Mouse (Mus musculus) stomach, embryonic 14.5 days (tissue): ENCODE results near the gene Fam47e. TPM values are rescaled to one million over a fixed set of nuclear protein-coding genes. Genes with fewer than 3 reads are reported as not detected.

Source experiments
- ATAC-seq: fragments of 200-750 bp; cut with Nextera tagmentation; 2 replicates; pipeline ENCODE4 v1.8.0; 2017; ENCODE audit warnings: low read depth, moderate TSS enrichment; ENCODE audit not compliant: insufficient number of reproducible peaks, insufficient read depth, low FRiP score
- H3K27ac ChIP-seq: fragments of 300-500 bp; sonication (generic); 2 replicates; pipeline ENCODE4 v1.5.1; 2014; ENCODE audit warnings: mild to moderate bottlenecking, low read length, moderate library complexity, mixed read lengths
- H3K27me3 ChIP-seq: fragments of 300-500 bp; sonication (generic); 2 replicates; pipeline ENCODE4 v1.6.1; 2014; ENCODE audit warnings: low read length, control low read depth, mixed read lengths; ENCODE audit not compliant: control insufficient read depth, insufficient read depth
- H3K36me3 ChIP-seq: fragments of 300-500 bp; sonication (generic); 2 replicates; pipeline ENCODE4 v1.6.1; 2014; ENCODE audit warnings: mild to moderate bottlenecking, control low read depth, low read length, moderate library complexity, mixed read lengths; ENCODE audit not compliant: control insufficient read depth, insufficient read depth
- H3K4me1 ChIP-seq: fragments of 300-500 bp; sonication (generic); 2 replicates; pipeline ENCODE4 v1.6.1; 2014; ENCODE audit warnings: low read length, control low read depth, mixed read lengths; ENCODE audit not compliant: control insufficient read depth, insufficient read depth
- H3K4me2 ChIP-seq: fragments of 300-500 bp; sonication (generic); replicated peaks from 2 replicates; pipeline ENCODE4 v1.6.1; 2014; ENCODE audit warnings: low read depth, low read length, control low read depth
- H3K4me3 ChIP-seq: fragments of 300-500 bp; sonication (generic); 2 replicates; pipeline ENCODE4 v1.5.1; 2014; ENCODE audit warnings: low read depth, low read length, control low read depth
- H3K9ac ChIP-seq: fragments of 300-500 bp; sonication (generic); replicated peaks from 2 replicates; pipeline ENCODE4 v1.6.1; 2014; ENCODE audit warnings: low read depth, mild to moderate bottlenecking, control low read depth, low read length, moderate library complexity, mixed read lengths
- H3K9me3 ChIP-seq: fragments of 300-500 bp; sonication (generic); 2 replicates; pipeline ENCODE4 v1.6.1; 2016; ENCODE audit warnings: low read depth, low read length, control low read depth; ENCODE audit not compliant: control insufficient read depth
- WGBS: fragments of 180-500 bp; shearing (Covaris S2); extraction: QIAGEN DNeasy Blood & Tissue Kit; methylation state at CpG from one replicate; pipeline ENCODE4 v1.1.7; 2014; 5-methylcytosine and 5-hydroxymethylcytosine counted together
- polyA plus RNA-seq: library from polyadenylated mRNA; unstranded; fragments of >200 nt; fragmentation: Nextera tagmentation; extraction: Ambion mirVana; gene quantifications from 2 replicates; pipeline ENCODE4 v1.2.1, GENCODE M21; 2014

Fam47e gene
- polyA plus RNA-seq, 1 experiment from 2014 or later: not detected

- H3K36me3 ChIP-seq: peaks cover 6% of the 10 kb centered on the region
- H3K9me3 ChIP-seq: no peaks in the 10 kb centered on the region
- 87% methylated on average over 5 of the region's 5 CpGs for WGBS
- no peak overlapping the region for H3K27ac ChIP-seq
- H3K4me2 ChIP-seq: no peak overlapping the region
- H3K27me3 ChIP-seq: no peaks in the 10 kb centered on the region
- H3K4me1 ChIP-seq: peaks cover 11% of the 10 kb centered on the region; the same call in 1 of the 2 replicates
- H3K4me3 ChIP-seq: no peak overlapping the region
- no peak overlapping the region for H3K9ac ChIP-seq
- ATAC-seq: no peak
These were observed 52.8 kb downstream of the Fam47e start for GRCm38 (mm10) chr5:92607492-92608229.

- no peak overlapping the region for H3K27ac ChIP-seq
- no peak for ATAC-seq
- H3K27me3 ChIP-seq: no peaks in the 10 kb centered on the region
- no peaks in the 10 kb centered on the region for H3K36me3 ChIP-seq
- 86% methylated on average over 4 of the region's 4 CpGs for WGBS
- H3K9ac ChIP-seq: no peak overlapping the region
- no peak overlapping the region for H3K4me3 ChIP-seq
- no peaks in the 10 kb centered on the region for H3K4me1 ChIP-seq
- H3K9me3 ChIP-seq: no peaks in the 10 kb centered on the region
- no peak overlapping the region for H3K4me2 ChIP-seq
These were observed 57.9 kb downstream of the Fam47e start for GRCm38 (mm10) chr5:92612756-92613155.

GRCm38 (mm10) chr5:92621883-92622282 is 67.0 kb downstream of the Fam47e start:
- H3K27me3 ChIP-seq: no peaks in the 10 kb centered on the region
- no peaks in the 10 kb centered on the region for H3K9me3 ChIP-seq
- WGBS: 44% methylated on average over 5 of the region's 5 CpGs
- no peak overlapping the region for H3K4me2 ChIP-seq
- H3K27ac ChIP-seq: no peak overlapping the region
- no peak for ATAC-seq
- no peaks in the 10 kb centered on the region for H3K4me1 ChIP-seq
- no peaks in the 10 kb centered on the region for H3K36me3 ChIP-seq
- H3K9ac ChIP-seq: no peak overlapping the region
- no peak overlapping the region for H3K4me3 ChIP-seq

- Histone ChIP-seq H3K27ac (no peak overlapping the region), H3K9me3 (no peaks in the 10 kb centered on the region), H3K9ac (no peak overlapping the region), H3K4me2 (no peak overlapping the region), H3K27me3 (no peaks in the 10 kb centered on the region), H3K36me3 (no peaks in the 10 kb centered on the region), H3K4me1 (no peaks in the 10 kb centered on the region), H3K4me3 (no peak overlapping the region)
- no peak for ATAC-seq
- 65% methylated on average over 7 of the region's 7 CpGs for WGBS
These were observed 73.0 kb downstream of the Fam47e start for GRCm38 (mm10) chr5:92627896-92628295.

GRCm38 (mm10) chr5:92633526-92633925 is 78.7 kb downstream of the Fam47e start:
- ATAC-seq: no peak
- H3K4me3 ChIP-seq: no peak overlapping the region
- 59% methylated on average over 4 of the region's 4 CpGs for WGBS
- H3K9ac ChIP-seq: no peak overlapping the region
- no peak overlapping the region for H3K4me2 ChIP-seq
- H3K4me1 ChIP-seq: no peaks in the 10 kb centered on the region
- no peaks in the 10 kb centered on the region for H3K9me3 ChIP-seq
- no peaks in the 10 kb centered on the region for H3K27me3 ChIP-seq
- H3K36me3 ChIP-seq: no peaks in the 10 kb centered on the region
- no peak overlapping the region for H3K27ac ChIP-seq

- H3K4me2 ChIP-seq: no peak overlapping the region
- no peaks in the 10 kb centered on the region for H3K27me3 ChIP-seq
- WGBS: 64% methylated on average over 3 of the region's 3 CpGs
- H3K9me3 ChIP-seq: no peaks in the 10 kb centered on the region
- no peak overlapping the region for H3K4me3 ChIP-seq
- no peak for ATAC-seq
- no peak overlapping the region for H3K27ac ChIP-seq
- no peaks in the 10 kb centered on the region for H3K36me3 ChIP-seq
- H3K4me1 ChIP-seq: no peaks in the 10 kb centered on the region
- no peak overlapping the region for H3K9ac ChIP-seq
These were observed 80.0 kb downstream of the Fam47e start for GRCm38 (mm10) chr5:92634916-92635315.

GRCm38 (mm10) chr5:92635891-92636290 is 81.0 kb downstream of the Fam47e start:
- no peak for ATAC-seq
- no peaks in the 10 kb centered on the region for H3K36me3 ChIP-seq
- WGBS: 84% methylated on average over 5 of the region's 5 CpGs
- no peaks in the 10 kb centered on the region for H3K27me3 ChIP-seq
- H3K9me3 ChIP-seq: no peaks in the 10 kb centered on the region
- no peak overlapping the region for H3K27ac ChIP-seq
- H3K9ac ChIP-seq: no peak overlapping the region
- H3K4me2 ChIP-seq: no peak overlapping the region
- H3K4me1 ChIP-seq: no peaks in the 10 kb centered on the region
- H3K4me3 ChIP-seq: no peak overlapping the region

GRCm38 (mm10) chr5:92640861-92641260 is 86.0 kb downstream of the Fam47e start:
- H3K4me3 ChIP-seq: no peak overlapping the region
- H3K36me3 ChIP-seq: no peaks in the 10 kb centered on the region
- ATAC-seq: no peak
- no peaks in the 10 kb centered on the region for H3K4me1 ChIP-seq
- H3K27ac ChIP-seq: no peak overlapping the region
- no peaks in the 10 kb centered on the region for H3K27me3 ChIP-seq
- no peaks in the 10 kb centered on the region for H3K9me3 ChIP-seq
- no peak overlapping the region for H3K9ac ChIP-seq
- H3K4me2 ChIP-seq: no peak overlapping the region
- 80% methylated on average over 3 of the region's 3 CpGs for WGBS
